Mouse (Mus musculus): ENCODE results near the gene Akap14. TPM values are rescaled to one million over a fixed set of nuclear protein-coding genes. Genes with fewer than 3 reads are reported as not detected.

The Akap14 gene
- 0.08 TPM in 1 of 2 replicates, not detected in the other for polyA plus RNA-seq (2021; fragmentation: Nextera tagmentation)
- long read RNA-seq, experiment 1: 0 reads
- long read RNA-seq, experiment 2: 0 reads

GRCm38 (mm10) chrX:37168742-37169141, at the start of gene Akap14:
TSS of gene Akap14 (minus strand) at chrX:37168842.

GRCm38 (mm10) chrX:37210941-37211340, 42.3 kb upstream of the Akap14 start, which contains the start of gene Gm9:
TSS of gene Gm9 (minus strand) at chrX:37211041.

GRCm38 (mm10) chrX:37191105-37191743, 22.6 kb upstream of the Akap14 start, which contains the start of the genes Ndufa1 and Rnf113a1:
TSS of gene Ndufa1 (minus strand) at chrX:37191163.
TSS of gene Rnf113a1 (plus strand) at chrX:37191245.

GRCm38 (mm10) chrX:37126671-37127358, 41.8 kb downstream of the Akap14 start, which contains the start of gene Nkap:
TSS of gene Nkap (plus strand) at chrX:37126795.

GRCm38 (mm10) chrX:37110193-37110880, 58.3 kb downstream of the Akap14 start, which contains the start of gene Upf3b:
TSS of gene Upf3b (minus strand) at chrX:37110322.

Other genes with a start within 250 kb of the Akap14 start
- gene Sept6, start 177.0 kb downstream of the Akap14 start, polyA plus RNA-seq (2021; fragmentation: Nextera tagmentation): 46.3 and 57.1 TPM in 2 replicates
- not detected in 2 replicates for gene Sowahd, start 120.0 kb downstream of the Akap14 start, polyA plus RNA-seq (2021; fragmentation: Nextera tagmentation)
- gene Rpl39, start 83.4 kb downstream of the Akap14 start, polyA plus RNA-seq (2021; fragmentation: Nextera tagmentation): 1,355 and 1,427 TPM in 2 replicates
- gene Upf3b, start 58.5 kb downstream of the Akap14 start, polyA plus RNA-seq (2021; fragmentation: Nextera tagmentation): 9.1 and 9.4 TPM in 2 replicates
- gene Nkap, start 42.0 kb downstream of the Akap14 start, polyA plus RNA-seq (2021; fragmentation: Nextera tagmentation): 7.7 and 7.9 TPM in 2 replicates
- 1,185 and 1,422 TPM in 2 replicates for gene Ndufa1, start 22.3 kb upstream of the Akap14 start, polyA plus RNA-seq (2021; fragmentation: Nextera tagmentation)
- 12.6 and 16.1 TPM in 2 replicates for gene Rnf113a1, start 22.4 kb upstream of the Akap14 start, polyA plus RNA-seq (2021; fragmentation: Nextera tagmentation)
- not detected in 2 replicates for gene Gm9, start 42.2 kb upstream of the Akap14 start, polyA plus RNA-seq (2021; fragmentation: Nextera tagmentation)
- gene Rhox1, start 53.4 kb upstream of the Akap14 start, polyA plus RNA-seq (2021; fragmentation: Nextera tagmentation): not detected in 2 replicates
- gene Rhox2a, start 76.1 kb upstream of the Akap14 start, polyA plus RNA-seq (2021; fragmentation: Nextera tagmentation): not detected in 2 replicates
- gene Rhox3a, start 81.1 kb upstream of the Akap14 start, polyA plus RNA-seq (2021; fragmentation: Nextera tagmentation): not detected in 2 replicates
- gene Rhox4a, start 96.5 kb upstream of the Akap14 start, polyA plus RNA-seq (2021; fragmentation: Nextera tagmentation): not detected in 2 replicates
- gene Rhox3a2, start 211.2 kb upstream of the Akap14 start, polyA plus RNA-seq (2021; fragmentation: Nextera tagmentation): not detected in 2 replicates
- not detected in 2 replicates for gene Rhox4a2, start 222.0 kb upstream of the Akap14 start, polyA plus RNA-seq (2021; fragmentation: Nextera tagmentation)
- gene Rhox2b, start 243.2 kb upstream of the Akap14 start, polyA plus RNA-seq (2021; fragmentation: Nextera tagmentation): not detected in 2 replicates

Measured in left cerebral cortex, adult 6 months (tissue).